Mouse (Mus musculus) spleen, adult 2 months (tissue): ENCODE measurements around the gene Tppp.

Source experiments
- CTCF ChIP-seq: fragments of 200-500 bp; IDR thresholded peaks from 2 replicates; pipeline ENCODE4 v1.5.1; 2011; ENCODE audit warnings: mild to moderate bottlenecking, inconsistent platforms; ENCODE audit not compliant: insufficient read depth, insufficient read length, insufficient replicate concordance; ENCODE audit errors: extremely low read depth
- POLR2A ChIP-seq: fragments of 200-500 bp; IDR thresholded peaks from 2 replicates; pipeline ENCODE4 v1.6.1; 2011; ENCODE audit warnings: low read depth, low read length, inconsistent platforms

DNA sequence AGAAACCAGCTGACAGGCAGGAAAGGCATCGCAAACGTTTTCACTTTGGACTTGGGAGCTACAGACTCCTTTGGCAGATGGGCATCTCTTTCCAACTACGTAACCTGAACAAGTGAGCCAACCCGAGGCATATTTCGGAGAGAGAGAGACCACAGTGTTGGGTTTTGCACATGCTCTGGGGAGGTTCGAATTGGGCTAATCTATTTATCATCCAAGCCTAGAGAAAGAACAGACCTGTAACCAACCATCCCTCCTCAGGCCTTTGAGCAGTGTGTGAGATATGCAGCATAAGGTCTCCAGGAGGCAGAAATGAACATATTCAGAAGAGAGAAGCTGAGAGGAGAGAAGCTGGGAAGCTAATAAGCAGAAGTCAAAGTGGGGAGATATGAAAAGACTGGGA lies 8.2 kb upstream of the Tppp start:
- TF ChIP-seq CTCF (no peak), POLR2A (no peak)
